Mouse (Mus musculus): ENCODE results near the gene Nckap5l.

DNA sequence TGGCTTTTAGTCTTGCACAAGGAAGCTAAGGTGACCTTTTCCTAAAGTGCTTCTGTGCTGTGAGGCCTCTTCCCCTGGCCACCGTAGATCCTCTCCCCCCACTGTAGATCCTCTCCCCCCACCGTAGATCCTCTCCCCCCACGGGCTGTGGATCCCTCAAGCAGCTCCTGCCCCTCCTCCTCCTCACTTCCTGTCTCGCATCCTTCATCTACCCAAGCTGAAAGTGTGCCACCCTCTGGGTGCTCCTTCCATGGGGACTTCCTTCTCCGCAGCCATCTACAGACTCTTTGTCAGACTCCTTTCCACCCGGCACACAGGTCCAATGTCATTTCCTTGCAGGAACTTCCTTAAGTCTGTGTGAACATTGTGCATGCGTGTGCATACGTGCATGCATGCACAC lies 27.2 kb downstream of the Nckap5l start:
- no peak for TF ChIP-seq CTCF (conservative IDR thresholded peaks at IDR 0.05 in 1 of 2, IDR thresholded peaks at IDR 0.05 in 1 of 2; ENCODE audit: low read depth in 2 of 2, low read length in 2 of 2)
- TF ChIP-seq MEF2A (IDR thresholded peaks at IDR 0.05; ENCODE audit: borderline replicate concordance, low read depth, low read length): no peak
- no peak for TF ChIP-seq POLR2A (IDR thresholded peaks at IDR 0.05; ENCODE audit: low read depth, low read length)
- TF ChIP-seq MXI1 (IDR thresholded peaks at IDR 0.05; ENCODE audit: low read depth, low read length): no peak
- no peak for TF ChIP-seq UBTF (IDR thresholded peaks at IDR 0.05; ENCODE audit: low read depth, low read length)
- TF ChIP-seq MAFK (IDR thresholded peaks at IDR 0.05; ENCODE audit: insufficient replicate concordance, low read length): no peak
- no peak for TF ChIP-seq CHD1 (IDR thresholded peaks at IDR 0.05; ENCODE audit: low read depth, low read length)
- no peak for TF ChIP-seq NELFE (IDR thresholded peaks at IDR 0.05; ENCODE audit: low read depth, low read length)
